Mouse (Mus musculus) cortical plate, adult 2 months (tissue): ENCODE measurements at regions not wholly inside any gene's neighbourhood (a gene's known extent, or its start where the extent isn't known, plus 50 kb on each side); places are given as distances from the start of the nearest gene placed in this dataset.

Experiments
- H3K27ac ChIP-seq: fragments of 200-500 bp; 2 replicates; pipeline ENCODE4 v1.5.1; 2012; ENCODE audit warnings: low read length, control low read depth, inconsistent platforms; ENCODE audit not compliant: insufficient read depth
- H3K4me1 ChIP-seq: fragments of 200-500 bp; 2 replicates; pipeline ENCODE4 v1.6.1; 2011; ENCODE audit warnings: low read length; ENCODE audit not compliant: control insufficient read depth, insufficient read depth
- H3K4me3 ChIP-seq: fragments of 200-500 bp; 2 replicates; pipeline ENCODE4 v1.5.1; 2011; ENCODE audit warnings: mild to moderate bottlenecking, low read length, control low read depth; ENCODE audit not compliant: insufficient read depth
- CTCF ChIP-seq: fragments of 200-500 bp; IDR thresholded peaks from 2 replicates; pipeline ENCODE4 v1.5.1; 2011; ENCODE audit warnings: mild to moderate bottlenecking, control low read depth, low read length; ENCODE audit not compliant: insufficient read depth; ENCODE audit errors: extremely low read depth
- POLR2A ChIP-seq: fragments of 200-500 bp; IDR thresholded peaks from 2 replicates; pipeline ENCODE4 v1.6.1; 2011; ENCODE audit warnings: mild to moderate bottlenecking, low read length, control low read depth; ENCODE audit not compliant: insufficient read depth; ENCODE audit errors: extremely low read depth

GRCm38 (mm10) chr10:87719978-87720377 is 138.1 kb upstream of the Igf1 start:
- TF ChIP-seq CTCF: no peak
- TF ChIP-seq POLR2A: no peak
- no peak overlapping the region for H3K27ac ChIP-seq
- no peak overlapping the region for H3K4me3 ChIP-seq
- no peaks in the 10 kb centered on the region for H3K4me1 ChIP-seq

GRCm38 (mm10) chr10:87722244-87722643 is 135.8 kb upstream of the Igf1 start:
- Histone ChIP-seq H3K4me3 (no peak overlapping the region), H3K27ac (no peak overlapping the region), H3K4me1 (no peaks in the 10 kb centered on the region)
- no peak for TF ChIP-seq POLR2A
- TF ChIP-seq CTCF: no peak

- Histone ChIP-seq H3K4me1 (no peaks in the 10 kb centered on the region), H3K27ac (no peak overlapping the region), H3K4me3 (no peak overlapping the region)
- TF ChIP-seq POLR2A (no peak), CTCF (no peak)
These were observed 125.4 kb upstream of the Igf1 start for GRCm38 (mm10) chr10:87732658-87733057.

- TF ChIP-seq POLR2A (no peak), CTCF (no peak)
- Histone ChIP-seq H3K27ac (no peak overlapping the region), H3K4me3 (no peak overlapping the region), H3K4me1 (no peaks in the 10 kb centered on the region)
These were observed 124.8 kb upstream of the Igf1 start for GRCm38 (mm10) chr10:87733241-87733640.

- Histone ChIP-seq H3K4me3 (no peak overlapping the region), H3K4me1 (no peaks in the 10 kb centered on the region), H3K27ac (no peak overlapping the region)
- TF ChIP-seq POLR2A: no peak
- TF ChIP-seq CTCF: no peak
These were observed 117.7 kb upstream of the Igf1 start for GRCm38 (mm10) chr10:87740323-87740722.

GRCm38 (mm10) chr10:87742766-87743165 is 115.3 kb upstream of the Igf1 start:
- TF ChIP-seq CTCF (no peak), POLR2A (no peak)
- H3K4me3 ChIP-seq: no peak overlapping the region
- no peaks in the 10 kb centered on the region for H3K4me1 ChIP-seq
- no peak overlapping the region for H3K27ac ChIP-seq

GRCm38 (mm10) chr10:87747846-87748552 is 110.1 kb upstream of the Igf1 start:
- Histone ChIP-seq H3K27ac (no peak overlapping the region), H3K4me1 (no peaks in the 10 kb centered on the region), H3K4me3 (no peak overlapping the region)
- no peak for TF ChIP-seq CTCF
- no peak for TF ChIP-seq POLR2A

- TF ChIP-seq CTCF (no peak), POLR2A (no peak)
- no peak overlapping the region for H3K4me3 ChIP-seq
- H3K27ac ChIP-seq: no peak overlapping the region
- no peaks in the 10 kb centered on the region for H3K4me1 ChIP-seq
These were observed 109.4 kb upstream of the Igf1 start for GRCm38 (mm10) chr10:87748631-87749193.

GRCm38 (mm10) chr10:87750321-87750720 is 107.7 kb upstream of the Igf1 start:
- TF ChIP-seq CTCF: no peak
- TF ChIP-seq POLR2A: no peak
- H3K4me1 ChIP-seq: no peaks in the 10 kb centered on the region

GRCm38 (mm10) chr10:87750972-87751371 is 107.1 kb upstream of the Igf1 start:
- TF ChIP-seq POLR2A: no peak
- no peak for TF ChIP-seq CTCF
- no peak overlapping the region for H3K4me3 ChIP-seq

More at GRCm38 (mm10) chr10:87750321-87750720, 107.7 kb upstream of the Igf1 start:
- H3K27ac ChIP-seq: no peak overlapping the region
- H3K4me3 ChIP-seq: no peak overlapping the region

More at GRCm38 (mm10) chr10:87750972-87751371, 107.1 kb upstream of the Igf1 start:
- Histone ChIP-seq H3K27ac (no peak overlapping the region), H3K4me1 (no peaks in the 10 kb centered on the region)
